ENCODE assay signal across 23 mouse cellular contexts in genomic region chr7:73819366-73819765, GRCm38 (mm10).
DNase-seq lines count a peak whose midpoint lies in the region; ATAC-seq and TF ChIP-seq lines count a peak whose summit lies in the region.
"Had no signal": no experiment of that assay in that cellular context is flagged by ENCODE, and none has a peak within 500 bp of the region (broad histone marks: within the 10 kb centered on the region; RNA-seq: fewer than 3 reads in every experiment).

No protein-coding gene starts in this region.

- no peaks in the 10 kb centered on the region for H3K27me3 ChIP-seq in hindbrain, embryonic 11.5 days (ENCODE audit: control insufficient read depth, insufficient read depth, low read length)
- H3K27me3 ChIP-seq in hindbrain, embryonic 13.5 days = no peaks in the 10 kb centered on the region
- no peaks in the 10 kb centered on the region for H3K27me3 ChIP-seq in lung, postnatal 0 days (replicated peaks; ENCODE audit: insufficient read depth, low read length)
- no peaks in the 10 kb centered on the region for H3K27me3 ChIP-seq in embryonic facial prominence, embryonic 10.5 days (replicated peaks; ENCODE audit: low read depth, poor library complexity, severe bottlenecking)
- H3K27me3 ChIP-seq: embryonic facial prominence, embryonic 15.5 days; hindbrain, embryonic 15.5 days had no signal

- TF ChIP-seq EP300 in lung, postnatal 0 days (IDR thresholded peaks at IDR 0.05) = no peak

- H3K36me3 ChIP-seq in hindbrain, embryonic 11.5 days (ENCODE audit: control insufficient read depth, insufficient read depth, low read length) = no peaks in the 10 kb centered on the region
- no peaks in the 10 kb centered on the region for H3K36me3 ChIP-seq in hindbrain, embryonic 13.5 days
- no peaks in the 10 kb centered on the region for H3K36me3 ChIP-seq in lung, postnatal 0 days (ENCODE audit: insufficient read depth, low read length)
- no peaks in the 10 kb centered on the region for H3K36me3 ChIP-seq in embryonic facial prominence, embryonic 10.5 days (replicated peaks)
- H3K36me3 ChIP-seq: embryonic facial prominence, embryonic 15.5 days; G1E; hindbrain, embryonic 15.5 days had no signal

- ATAC-seq in hindbrain, embryonic 11.5 days (ENCODE audit: low FRiP score) = no peak
- no peak for ATAC-seq in hindbrain, embryonic 13.5 days (ENCODE audit: low FRiP score)
- ATAC-seq in lung, postnatal 0 days = no peak
- no peak for ATAC-seq in inflammation-experienced regulatory T-cells, adult 6 months

- TF ChIP-seq CTCF in lung, postnatal 0 days (IDR thresholded peaks at IDR 0.05) = peak; percentile 43

- H3K9ac ChIP-seq in hindbrain, embryonic 11.5 days (ENCODE audit: low read depth, low read length) = no peak overlapping the region
- H3K9ac ChIP-seq in hindbrain, embryonic 13.5 days = no peak overlapping the region
- no peak overlapping the region for H3K9ac ChIP-seq in lung, postnatal 0 days (replicated peaks; ENCODE audit: low read depth)
- H3K9ac ChIP-seq: embryonic facial prominence, embryonic 15.5 days; hindbrain, embryonic 15.5 days had no signal

- WGBS in hindbrain, embryonic 11.5 days = 80% methylated on average over 17 of the region's 17 CpGs
- 84% methylated on average over 17 of the region's 17 CpGs for WGBS in hindbrain, embryonic 13.5 days
- WGBS in lung, postnatal 0 days = 74% methylated on average over 17 of the region's 17 CpGs
- 84% methylated on average over 17 of the region's 17 CpGs for WGBS in embryonic facial prominence, embryonic 10.5 days

- DNase-seq in hindbrain, embryonic 11.5 days (ENCODE audit: low spot score) = peak; percentile 15
- no peak for DNase-seq in lung, postnatal 0 days (ENCODE audit: low spot score)
- no peak for DNase-seq in lung, adult 18-20 months
- DNase-seq in ES-CJ7 (ENCODE audit: low read depth, low spot score) = peak; percentile 69
- peak; percentile 18 for DNase-seq in embryonic facial prominence, embryonic 10.5 days (ENCODE audit: low spot score)
- no peak for DNase-seq in kidney, adult 9 months
- DNase-seq: adrenal gland, adult 2 months; B cell, adult 2 months; cerebellum, adult 11-12 months; cerebellum, postnatal 36 days; gastrocnemius, postnatal 10 days; heart, adult 18-20 months; kidney, adult 2 months; lung, postnatal 14 days; right cerebral cortex, adult 18-20 months; thymus, adult 2 months had no signal

- no peak overlapping the region for H3K27ac ChIP-seq in hindbrain, embryonic 11.5 days (ENCODE audit: low read depth, low read length)
- H3K27ac ChIP-seq in hindbrain, embryonic 13.5 days = no peak overlapping the region
- no peak overlapping the region for H3K27ac ChIP-seq in lung, postnatal 0 days (ENCODE audit: low read length)
- no peak overlapping the region for H3K27ac ChIP-seq in embryonic facial prominence, embryonic 10.5 days (replicated peaks)
- H3K27ac ChIP-seq: embryonic facial prominence, embryonic 15.5 days; hindbrain, embryonic 15.5 days had no signal

- no peak overlapping the region for H3K4me3 ChIP-seq in hindbrain, embryonic 11.5 days (ENCODE audit: low read depth, low read length)
- no peak overlapping the region for H3K4me3 ChIP-seq in hindbrain, embryonic 13.5 days
- no peak overlapping the region for H3K4me3 ChIP-seq in lung, postnatal 0 days (ENCODE audit: low read depth, low read length)
- H3K4me3 ChIP-seq in embryonic facial prominence, embryonic 10.5 days = no peak overlapping the region
- H3K4me3 ChIP-seq: embryonic facial prominence, embryonic 15.5 days; hindbrain, embryonic 15.5 days; myocyte had no signal

- H3K9me3 ChIP-seq in hindbrain, embryonic 11.5 days (ENCODE audit: control insufficient read depth, low read length) = no peaks in the 10 kb centered on the region
- H3K9me3 ChIP-seq in hindbrain, embryonic 13.5 days = no peaks in the 10 kb centered on the region
- H3K9me3 ChIP-seq in lung, postnatal 0 days (ENCODE audit: low read length) = no peaks in the 10 kb centered on the region
- no peaks in the 10 kb centered on the region for H3K9me3 ChIP-seq in embryonic facial prominence, embryonic 10.5 days
- H3K9me3 ChIP-seq: embryonic facial prominence, embryonic 15.5 days; G1E; hindbrain, embryonic 15.5 days had no signal

- no peaks in the 10 kb centered on the region for H3K4me1 ChIP-seq in hindbrain, embryonic 11.5 days (replicated peaks; ENCODE audit: control insufficient read depth, insufficient read depth, low read length)
- H3K4me1 ChIP-seq in hindbrain, embryonic 13.5 days (replicated peaks) = no peaks in the 10 kb centered on the region
- H3K4me1 ChIP-seq in lung, postnatal 0 days (ENCODE audit: insufficient read depth, low read depth, low read length) = no peaks in the 10 kb centered on the region
- 0 out of 2 replicates have a peak, but pooled peaks cover 5% of the 10 kb centered on the region for H3K4me1 ChIP-seq in embryonic facial prominence, embryonic 10.5 days
- H3K4me1 ChIP-seq: embryonic facial prominence, embryonic 15.5 days; hindbrain, embryonic 15.5 days had no signal

- no peak overlapping the region for H3K4me2 ChIP-seq in hindbrain, embryonic 11.5 days (replicated peaks; ENCODE audit: low read depth, low read length)
- no peak overlapping the region for H3K4me2 ChIP-seq in hindbrain, embryonic 13.5 days
- no peak overlapping the region for H3K4me2 ChIP-seq in lung, postnatal 0 days (replicated peaks; ENCODE audit: low read depth, low read length)
- H3K4me2 ChIP-seq: embryonic facial prominence, embryonic 15.5 days; hindbrain, embryonic 15.5 days; midbrain, embryonic 11.5 days had no signal

Comparison
In these comparisons a context has a peak if more than half of its experiments do, and no peak if none do; other contexts are left out.
1. DNase-seq: peak in hindbrain, embryonic 11.5 days (single experiment), ES-CJ7 (single experiment) and embryonic facial prominence, embryonic 10.5 days (single experiment); none in lung, postnatal 0 days (single experiment), lung, adult 18-20 months (0 of 2) and kidney, adult 9 months (single experiment).